Mouse (Mus musculus) ES-E14 (cell line): ENCODE results near the gene Cdk11b. TPM values are rescaled to one million over a fixed set of nuclear protein-coding genes. Genes with fewer than 3 reads are reported as not detected.

Source experiments
- DNase-seq: peaks from one replicate; pipeline ENCODE4 v3.0.0-alpha.2; 2013; ENCODE audit warnings: low read depth, low spot score
- H3K27ac ChIP-seq: 2 replicates; pipeline ENCODE4 v1.5.1; 2012; ENCODE audit warnings: low read depth, mild to moderate bottlenecking, low read length, moderate library complexity, mixed read lengths; ENCODE audit not compliant: poor library complexity, insufficient read depth, severe bottlenecking
- H3K36me3 ChIP-seq: 2 replicates; pipeline ENCODE4 v1.6.1; 2012; ENCODE audit warnings: mild to moderate bottlenecking, low read length, moderate library complexity, mixed read lengths; ENCODE audit not compliant: control insufficient read depth, poor library complexity, insufficient read depth, severe bottlenecking
- H3K4me1 ChIP-seq, 2 experiments: fragments of 150-350 bp in 1 of 2; sonication (generic) in 1 of 2; 2 replicates each; pipeline ENCODE4 v1.6.1; 2012; ENCODE audit warnings: low read length in 2 of 2, mild to moderate bottlenecking in 1 of 2, mixed read lengths in 1 of 2; ENCODE audit not compliant: control insufficient read depth in 2 of 2, insufficient read depth in 2 of 2, poor library complexity in 1 of 2
- H3K4me3 ChIP-seq, 2 experiments: fragments of 150-350 bp in 1 of 2; sonication (generic) in 1 of 2; 2 replicates each; pipeline ENCODE4 v1.5.1; 2012; ENCODE audit warnings: low read length in 2 of 2, low read depth in 1 of 2, mild to moderate bottlenecking in 1 of 2, mixed read lengths in 1 of 2; ENCODE audit not compliant: insufficient read depth in 1 of 2, poor library complexity in 1 of 2, severe bottlenecking in 1 of 2
- H3K9ac ChIP-seq: 2 replicates; pipeline ENCODE4 v1.6.1; 2012; ENCODE audit warnings: low read depth, mild to moderate bottlenecking, low read length, mixed read lengths; ENCODE audit not compliant: poor library complexity, insufficient read depth, severe bottlenecking
- H3K9me3 ChIP-seq: fragments of 150-350 bp; sonication (generic); 2 replicates; pipeline ENCODE4 v1.6.1; 2012; ENCODE audit warnings: low read depth, mild to moderate bottlenecking, low read length; ENCODE audit not compliant: control insufficient read depth, insufficient read depth
- CHD2 ChIP-seq: IDR thresholded peaks from 2 replicates; pipeline ENCODE4 v1.6.1; 2014; ENCODE audit warnings: mild to moderate bottlenecking, low read depth, low read length, inconsistent platforms
- HCFC1 ChIP-seq: IDR thresholded peaks from 2 replicates; pipeline ENCODE4 v1.6.1; 2012; ENCODE audit warnings: low read length, inconsistent platforms, borderline replicate concordance; ENCODE audit not compliant: insufficient read depth
- MAFK ChIP-seq: IDR thresholded peaks from 2 replicates; pipeline ENCODE4 v1.6.1; 2014; ENCODE audit warnings: mild to moderate bottlenecking, low read depth, low read length, inconsistent platforms; ENCODE audit not compliant: insufficient read depth
- ZC3H11A ChIP-seq: IDR thresholded peaks from 2 replicates; pipeline ENCODE4 v1.6.1; 2012; ENCODE audit warnings: low read depth, mild to moderate bottlenecking, inconsistent platforms, low read length, borderline replicate concordance
- ZNF384 ChIP-seq: IDR thresholded peaks from 2 replicates; pipeline ENCODE4 v1.6.1; 2012; ENCODE audit warnings: low read depth, low read length, inconsistent platforms
- in situ Hi-C, 2 experiments: fragments of 600-800 bp; cut with MboI; formaldehyde crosslinking; loops; one replicate each; pipeline ENCODE4 v1.15.1; 2025; ENCODE audit warnings: low sequenced_read_pairs in 2 of 2, inconsistent platforms in 1 of 2; ENCODE audit not compliant: unreplicated experiment in 2 of 2
- total RNA-seq: library from RNA; depleted of rRNA; stranded (reverse); fragments of 300-350 nt; gene quantifications from 2 replicates; pipeline ENCODE4 v1.2.3, GENCODE M21; 2012; rRNA removed

The Cdk11b gene
- total RNA-seq, result 45.7 and 50.1 TPM in 2 replicates

- TF ChIP-seq CHD2 (peak; percentile 59; the same call in 1 of the 2 replicates), ZC3H11A (no peak; the same call in 1 of the 2 replicates), ZNF384 (peak; percentile 65; the same call in 1 of the 2 replicates), HCFC1 (peak; percentile 95)
- DNase-seq, result peak; percentile 97
- Histone ChIP-seq H3K9ac (peak within 1 kb of the TSS; percentile 89), H3K4me1 (peaks cover 0 to 4% of the 10 kb centered on the region in 2 experiments; a peak in 2 of 4 replicates), H3K4me3 (peak within 1 kb of the TSS; percentile 93 to 97), H3K36me3 (peaks cover 12% of the 10 kb centered on the region), H3K9me3 (no peaks in the 10 kb centered on the region), H3K27ac (peak within 1 kb of the TSS; percentile 75)
- in situ Hi-C loops, result no loop called here
Measured at GRCm38 (mm10) chr4:155624338-155625291, at the start of gene Cdk11b. TSS of gene Cdk11b (plus strand) at chr4:155624854.

GRCm38 (mm10) chr4:155574931-155575330, 49.7 kb upstream of the Cdk11b start:
- in situ Hi-C loops, result no loop called here
- no peak for TF ChIP-seq HCFC1
- TF ChIP-seq CHD2, result no peak
- no peak for TF ChIP-seq ZNF384
- no peak for TF ChIP-seq ZC3H11A
- no peak for TF ChIP-seq MAFK
- no peak for DNase-seq
- Histone ChIP-seq H3K9me3 (no peaks in the 10 kb centered on the region), H3K4me3 (no peak overlapping the region), H3K4me1 (peaks cover 4 to 15% of the 10 kb centered on the region in 2 experiments; a peak in 3 of 4 replicates), H3K9ac (no peak overlapping the region), H3K36me3 (peaks cover 17% of the 10 kb centered on the region), H3K27ac (no peak overlapping the region)

GRCm38 (mm10) chr4:155575521-155575920, 49.1 kb upstream of the Cdk11b start:
- peaks cover 17% of the 10 kb centered on the region for H3K36me3 ChIP-seq
- H3K9ac ChIP-seq, result no peak overlapping the region
- TF ChIP-seq ZNF384 (no peak), HCFC1 (no peak), MAFK (no peak), CHD2 (no peak), ZC3H11A (no peak)
- peaks cover 4 to 14% of the 10 kb centered on the region in 2 experiments; a peak in 3 of 4 replicates for H3K4me1 ChIP-seq
- no peak overlapping the region for H3K27ac ChIP-seq
- no peak overlapping the region for H3K4me3 ChIP-seq
- H3K9me3 ChIP-seq, result no peaks in the 10 kb centered on the region
- no peak for DNase-seq
- in situ Hi-C loops, result no loop called here

DNA sequence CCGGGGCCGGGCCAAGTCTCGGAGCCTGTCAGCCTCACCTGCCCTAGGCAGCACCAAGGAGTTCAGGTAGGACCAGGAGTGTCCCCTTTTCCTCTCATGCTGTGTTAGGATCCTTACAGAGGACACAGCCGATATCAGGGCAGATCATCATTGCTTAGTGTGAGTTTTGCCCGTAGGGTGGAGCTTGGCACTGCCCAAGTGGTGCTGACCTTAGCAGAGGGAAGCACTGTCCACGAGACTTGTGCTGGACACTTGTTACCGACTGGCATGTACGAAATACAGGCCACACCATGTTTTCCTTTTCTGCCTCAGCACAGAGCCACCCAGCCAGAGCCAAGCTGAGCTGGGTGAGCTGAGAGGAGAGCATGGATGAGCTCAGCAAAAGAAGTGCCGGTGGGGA, 47.5 kb upstream of the Cdk11b start:
- Histone ChIP-seq H3K4me3 (no peak overlapping the region), H3K9me3 (no peaks in the 10 kb centered on the region), H3K9ac (no peak overlapping the region), H3K27ac (no peak overlapping the region), H3K4me1 (peaks cover 3 to 8% of the 10 kb centered on the region in 2 experiments; a peak in 3 of 4 replicates), H3K36me3 (peaks cover 21% of the 10 kb centered on the region)
- in situ Hi-C loops, result no loop called here
- TF ChIP-seq HCFC1, result no peak
- TF ChIP-seq ZNF384, result no peak
- no peak for TF ChIP-seq CHD2
- no peak for TF ChIP-seq ZC3H11A
- TF ChIP-seq MAFK, result no peak
- no peak for DNase-seq
